Mouse (Mus musculus): ENCODE data around the gene Arhgap27. TPM values are rescaled to one million over a fixed set of nuclear protein-coding genes. Genes with fewer than 3 reads are reported as not detected.
"Not testable (repeated sequence)": the region's sequence is repeated elsewhere in the genome, so short reads cannot be mapped to it uniquely, and the experiment has no call there.

Arhgap27 gene
- polyA plus RNA-seq, 2 experiments from 2014 or later, result 21.4 to 36.6 TPM

- no peak for ATAC-seq
Measured at GRCm38 (mm10) chr11:103292152-103292889, 71.2 kb downstream of the Arhgap27 start.

GRCm38 (mm10) chr11:103290841-103291240, 72.7 kb downstream of the Arhgap27 start:
- not testable (repeated sequence) for ATAC-seq

GRCm38 (mm10) chr11:103288291-103288963, 75.1 kb downstream of the Arhgap27 start:
- ATAC-seq, result no peak

DNA sequence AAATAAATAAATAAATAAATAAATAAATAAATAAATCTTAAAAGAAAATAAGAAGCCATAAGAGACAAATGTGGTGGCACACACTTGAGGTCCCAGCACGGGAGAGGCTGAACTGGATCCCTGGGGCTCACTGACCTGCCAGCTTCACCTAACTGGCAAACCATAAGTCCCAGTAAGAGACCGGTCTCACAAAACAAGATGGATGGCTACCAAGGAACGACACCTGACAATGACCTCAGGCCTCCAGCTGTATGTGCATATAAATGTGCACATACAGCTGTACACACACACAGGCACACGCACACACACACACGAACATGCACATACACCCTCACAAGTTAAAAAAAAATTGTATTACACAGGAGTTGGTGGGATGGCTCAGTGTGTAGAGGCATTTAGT, 76.6 kb downstream of the Arhgap27 start:
- ATAC-seq, result no peak

- ATAC-seq, result no peak
Measured at GRCm38 (mm10) chr11:103285951-103286350, 77.5 kb downstream of the Arhgap27 start.

GRCm38 (mm10) chr11:103285276-103285675, 78.2 kb downstream of the Arhgap27 start:
- no peak for ATAC-seq

DNA sequence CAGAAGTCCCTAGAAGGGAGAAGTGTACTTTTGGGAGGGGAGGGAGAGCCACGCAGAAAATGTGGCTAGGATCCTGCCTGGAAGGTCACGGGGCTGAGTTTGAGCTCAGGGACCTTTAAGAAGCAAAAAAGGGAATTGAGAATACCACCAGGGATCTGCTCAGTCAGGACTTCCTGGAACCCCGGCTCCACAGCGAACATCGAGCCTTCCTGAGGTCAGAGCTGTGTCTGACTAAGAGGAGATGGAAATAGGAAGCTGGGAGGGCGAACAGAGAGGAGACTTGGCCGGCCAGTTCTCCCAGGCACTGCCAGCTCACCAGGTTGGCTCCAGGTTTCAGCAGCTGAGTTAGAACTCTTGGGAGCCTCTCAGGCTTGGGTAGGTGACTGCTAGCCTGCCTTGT, 81.7 kb downstream of the Arhgap27 start:
- no peak for ATAC-seq

Other genes starting within 250 kb of the Arhgap27 start
- gene Hexim1, start 247.5 kb downstream of the Arhgap27 start, polyA plus RNA-seq (2017; shearing (Covaris generic)), result 1 to 10 TPM; 2.6 to 4.3 TPM
- 1 to 10 TPM; 2.3 to 4.5 TPM for gene Hexim2, start 231.3 kb downstream of the Arhgap27 start, polyA plus RNA-seq (2017; shearing (Covaris generic))
- 10 to 100 TPM; 54.2 to 69.6 TPM for gene Fmnl1, start 192.6 kb downstream of the Arhgap27 start, polyA plus RNA-seq (2017; shearing (Covaris generic))
- gene 1700023F06Rik, start 155.1 kb downstream of the Arhgap27 start, polyA plus RNA-seq (2017; shearing (Covaris generic)), result not detected
- gene Spata32, start 145.3 kb downstream of the Arhgap27 start, polyA plus RNA-seq (2017; shearing (Covaris generic)), result not detected
- gene Map3k14, start 96.2 kb downstream of the Arhgap27 start, polyA plus RNA-seq (2017; shearing (Covaris generic)), result 10 to 100 TPM; 29.6 to 50.3 TPM
- 10 to 100 TPM in 1 of 2 experiments, 1 to 10 TPM in 1; 7.0 to 15.2 TPM for gene Plekhm1, start 49.0 kb upstream of the Arhgap27 start, polyA plus RNA-seq (2017; shearing (Covaris generic))
- gene Lrrc37a, start 140.9 kb upstream of the Arhgap27 start, polyA plus RNA-seq (2017; shearing (Covaris generic)), result under 1 TPM in 1 of 2 experiments, not detected in 1; 0.07 TPM